Mouse (Mus musculus) lung, embryonic 14.5 days (tissue): ENCODE measurements around the gene Cnmd. TPM values are rescaled to one million over a fixed set of nuclear protein-coding genes. Genes with fewer than 3 reads are reported as not detected.

Experiments used
- ATAC-seq: fragments of 200-750 bp; cut with Nextera tagmentation; 2 replicates; pipeline ENCODE4 v1.8.0; 2017; ENCODE audit warnings: mild to moderate bottlenecking, moderate TSS enrichment, moderate library complexity; ENCODE audit not compliant: insufficient read depth
- DNase-seq: peaks from one replicate; pipeline ENCODE4 v3.0.0-alpha.2; 2015
- H3K27ac ChIP-seq: fragments of 300-500 bp; sonication (generic); 2 replicates; pipeline ENCODE4 v1.5.1; 2014; ENCODE audit warnings: low read depth, mild to moderate bottlenecking, moderate library complexity
- H3K27me3 ChIP-seq: fragments of 300-500 bp; sonication (generic); 2 replicates; pipeline ENCODE4 v1.6.1; 2014; ENCODE audit warnings: low read length, control low read depth; ENCODE audit not compliant: insufficient read depth
- H3K36me3 ChIP-seq: fragments of 300-500 bp; sonication (generic); 2 replicates; pipeline ENCODE4 v1.6.1; 2014; ENCODE audit warnings: control low read depth; ENCODE audit not compliant: insufficient read depth
- H3K4me1 ChIP-seq: fragments of 300-500 bp; sonication (generic); 2 replicates; pipeline ENCODE4 v1.6.1; 2014; ENCODE audit warnings: antibody characterized with exemption, control low read depth; ENCODE audit not compliant: insufficient read depth
- H3K4me2 ChIP-seq: fragments of 300-500 bp; sonication (generic); 2 replicates; pipeline ENCODE4 v1.6.1; 2014; ENCODE audit warnings: mild to moderate bottlenecking
- H3K4me3 ChIP-seq: fragments of 300-500 bp; sonication (generic); 2 replicates; pipeline ENCODE4 v1.5.1; 2014; ENCODE audit warnings: low read depth, low read length
- H3K9ac ChIP-seq: fragments of 300-500 bp; sonication (generic); 2 replicates; pipeline ENCODE4 v1.6.1; 2014
- H3K9me3 ChIP-seq: fragments of 300-500 bp; sonication (generic); 2 replicates; pipeline ENCODE4 v1.6.1; 2016; ENCODE audit warnings: low read depth, low read length, control low read depth
- CTCF ChIP-seq: IDR thresholded peaks from 2 replicates; pipeline ENCODE4 v1.5.1; 2016; ENCODE audit warnings: antibody characterized with exemption, low read depth
- WGBS: fragments of 180-500 bp; shearing (Covaris S2); extraction: QIAGEN DNeasy Blood & Tissue Kit; methylation state at CpG from one replicate; pipeline ENCODE4 v1.1.7; 2014; 5-methylcytosine and 5-hydroxymethylcytosine counted together
- polyA plus RNA-seq: library from polyadenylated mRNA; unstranded; fragments of >200 nt; fragmentation: Nextera tagmentation; extraction: Ambion mirVana; gene quantifications from 2 replicates; pipeline ENCODE4 v1.2.1, GENCODE M21; 2014

Cnmd gene
- polyA plus RNA-seq, 1 experiment from 2014 or later: 13.4 TPM

DNA sequence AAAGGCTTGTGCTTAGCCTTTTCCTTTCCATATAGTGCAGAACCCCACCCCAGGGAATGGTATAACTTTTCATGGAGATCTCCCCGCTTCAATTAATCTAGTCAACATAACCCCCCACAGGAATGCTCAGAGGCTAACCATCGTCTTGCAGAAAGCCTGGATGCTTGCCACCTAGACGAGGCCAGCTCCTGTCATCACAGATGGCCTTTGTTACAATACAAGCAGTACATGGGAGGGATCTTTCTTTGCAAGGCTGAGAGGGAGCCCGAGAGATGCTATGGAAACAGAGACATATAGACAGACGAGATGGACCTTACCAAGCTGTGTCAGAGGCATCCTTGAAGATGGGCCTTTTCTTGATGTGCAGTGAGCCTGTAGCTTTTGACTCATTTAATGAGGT, 18.7 kb upstream of the Cnmd start:
- ATAC-seq: peak; percentile 38; the same call in 1 of the 2 replicates
- 44% methylated on average over 5 of the region's 5 CpGs for WGBS
- H3K4me2 ChIP-seq: no peak overlapping the region
- no peak overlapping the region for H3K27ac ChIP-seq
- H3K9me3 ChIP-seq: no peaks in the 10 kb centered on the region
- H3K4me1 ChIP-seq: no peaks in the 10 kb centered on the region
- DNase-seq: peak; percentile 51
- no peaks in the 10 kb centered on the region for H3K36me3 ChIP-seq
- no peak for TF ChIP-seq CTCF
- no peak overlapping the region for H3K4me3 ChIP-seq
- H3K9ac ChIP-seq: no peak overlapping the region
- H3K27me3 ChIP-seq: no peaks in the 10 kb centered on the region

DNA sequence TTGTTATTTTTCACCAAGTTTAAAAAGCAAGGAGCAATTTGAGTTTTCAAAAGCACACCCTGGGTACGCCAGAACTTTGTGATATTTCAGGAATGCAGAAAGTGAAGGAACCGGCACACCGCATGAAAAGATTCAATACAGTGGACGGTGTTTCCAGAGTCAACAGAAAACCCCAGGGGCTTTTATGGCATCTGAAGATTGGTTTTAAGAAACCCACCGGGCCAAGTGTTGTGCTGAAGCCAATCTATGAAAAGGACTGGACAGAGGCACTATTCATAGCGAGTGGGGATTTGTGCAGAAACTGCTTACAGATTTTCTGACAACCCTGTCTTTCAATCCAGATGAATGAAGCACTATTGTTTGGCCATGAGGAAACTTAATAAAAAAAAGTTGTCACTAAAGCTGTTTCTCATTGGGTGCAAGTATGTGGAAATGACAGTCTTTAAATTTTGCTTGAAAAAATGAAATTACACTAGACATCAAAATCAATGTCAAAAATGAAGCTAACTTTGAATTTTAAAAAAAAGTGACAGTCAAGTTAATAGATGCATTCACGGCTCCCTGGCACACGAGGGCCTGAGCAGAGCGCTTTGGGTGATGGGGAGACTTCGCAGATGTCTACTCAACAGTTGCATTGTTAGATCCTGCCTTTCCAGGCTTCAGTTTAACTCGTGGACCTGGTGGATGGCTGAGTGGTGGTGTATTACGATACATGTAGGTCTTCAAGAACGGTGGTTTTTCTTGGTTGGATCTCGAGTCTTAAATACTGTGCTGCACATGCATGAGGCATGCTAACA, 16.1 kb upstream of the Cnmd start:
- no peak for TF ChIP-seq CTCF
- H3K27ac ChIP-seq: no peak overlapping the region; the same call in 1 of the 2 replicates
- no peak for ATAC-seq
- H3K4me2 ChIP-seq: peak overlapping the region; percentile 15; the same call in 1 of the 2 replicates
- DNase-seq: peak; percentile 22
- H3K9me3 ChIP-seq: no peaks in the 10 kb centered on the region
- H3K4me3 ChIP-seq: no peak overlapping the region
- H3K27me3 ChIP-seq: no peaks in the 10 kb centered on the region
- WGBS: 54% methylated on average over 14 of the region's 14 CpGs
- H3K36me3 ChIP-seq: no peaks in the 10 kb centered on the region
- no peak overlapping the region for H3K9ac ChIP-seq
- H3K4me1 ChIP-seq: no peaks in the 10 kb centered on the region

DNA sequence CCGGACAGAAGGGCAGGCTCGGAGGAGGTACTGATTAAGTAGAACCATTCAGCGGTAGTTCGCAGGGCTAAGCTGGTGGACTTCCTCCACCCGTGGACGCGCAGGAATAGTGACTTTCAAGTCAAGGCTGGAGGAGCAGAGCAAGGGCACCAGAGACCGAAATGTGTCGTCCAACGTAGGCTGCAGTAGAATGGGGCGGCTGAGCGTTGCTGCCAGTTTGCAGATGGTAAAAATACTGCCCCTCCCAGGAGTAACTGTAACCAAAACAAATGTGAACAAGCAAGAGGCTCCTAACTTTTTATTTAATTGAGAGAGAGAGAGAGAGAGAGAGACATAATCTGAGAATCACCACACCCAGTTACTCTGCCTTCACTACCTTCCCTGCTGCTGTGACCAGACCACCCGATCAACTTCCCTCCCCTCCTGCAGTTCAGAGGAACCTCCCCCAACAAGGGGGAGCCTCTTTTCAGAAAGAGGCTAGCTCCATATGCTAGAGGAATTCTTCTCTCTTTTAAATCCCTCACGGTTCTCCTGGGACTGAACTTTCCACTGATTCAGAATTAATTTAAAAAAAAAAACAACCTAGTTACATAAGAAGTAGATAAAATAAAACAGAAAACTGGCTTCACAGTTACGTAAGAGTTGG, 15.3 kb upstream of the Cnmd start:
- H3K27ac ChIP-seq: no peak overlapping the region; the same call in 1 of the 2 replicates
- no peak for ATAC-seq
- H3K4me2 ChIP-seq: peak overlapping the region; percentile 34

DNA sequence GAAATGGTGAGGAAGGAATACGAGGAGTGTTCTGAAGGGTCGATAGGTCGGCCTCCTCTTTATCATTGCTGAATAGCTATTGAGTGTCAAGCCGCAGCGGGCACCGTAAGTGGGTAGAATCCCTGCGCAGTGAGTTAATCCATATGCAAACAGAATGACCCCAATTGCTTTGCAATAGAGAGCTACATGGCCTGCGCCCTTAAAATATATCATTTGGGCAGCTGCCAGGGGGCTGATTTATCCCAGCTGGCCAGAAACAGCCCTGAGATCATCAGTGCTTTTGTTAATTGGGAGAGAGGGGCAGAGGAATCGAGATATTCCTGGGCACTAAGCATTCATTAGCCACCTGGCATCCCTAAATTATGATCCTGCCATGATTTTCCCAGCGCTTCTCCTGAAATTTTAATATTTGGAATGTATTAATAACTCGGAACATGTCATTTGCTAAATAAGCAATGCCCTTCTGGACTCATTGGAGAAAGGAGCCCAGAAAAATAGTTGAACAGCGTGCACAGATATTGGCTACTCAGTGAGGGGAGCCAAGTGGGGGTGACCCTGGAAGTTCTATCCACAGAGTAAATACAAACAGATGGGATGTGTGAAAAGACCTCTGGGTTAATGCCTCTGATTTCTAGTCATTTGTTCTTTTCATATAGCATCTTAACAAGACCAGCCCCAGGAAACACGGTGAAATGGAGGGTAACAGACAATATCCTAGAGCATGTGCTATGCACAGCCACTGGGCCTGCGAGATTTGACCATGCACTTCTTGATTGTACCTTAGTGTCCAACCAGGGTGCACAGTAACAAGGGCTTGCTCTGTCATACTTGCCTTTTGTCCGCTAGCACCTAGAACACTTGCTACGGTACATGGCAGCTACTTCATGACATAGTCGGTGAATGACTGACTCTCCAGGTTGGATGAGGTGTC, 11.4 kb upstream of the Cnmd start:
- ATAC-seq (peak; percentile 48; the same call in 1 of the 2 replicates), DNase-seq (peak; percentile 62)
- Histone ChIP-seq H3K9me3 (no peaks in the 10 kb centered on the region), H3K9ac (no peak overlapping the region), H3K4me2 (no peak overlapping the region), H3K4me1 (no peaks in the 10 kb centered on the region), H3K27me3 (no peaks in the 10 kb centered on the region), H3K36me3 (no peaks in the 10 kb centered on the region), H3K27ac (no peak overlapping the region), H3K4me3 (no peak overlapping the region)
- WGBS: 57% methylated on average over 17 of the region's 17 CpGs
- TF ChIP-seq CTCF: no peak

More for the DNA sequence above, 15.3 kb upstream of the Cnmd start:
- WGBS: 49% methylated on average over 15 of the region's 15 CpGs
- TF ChIP-seq CTCF: no peak
- H3K9ac ChIP-seq: no peak overlapping the region
- no peaks in the 10 kb centered on the region for H3K9me3 ChIP-seq
- H3K4me3 ChIP-seq: no peak overlapping the region
- H3K4me1 ChIP-seq: no peaks in the 10 kb centered on the region
- no peaks in the 10 kb centered on the region for H3K27me3 ChIP-seq
- no peaks in the 10 kb centered on the region for H3K36me3 ChIP-seq
- no peak for DNase-seq

DNA sequence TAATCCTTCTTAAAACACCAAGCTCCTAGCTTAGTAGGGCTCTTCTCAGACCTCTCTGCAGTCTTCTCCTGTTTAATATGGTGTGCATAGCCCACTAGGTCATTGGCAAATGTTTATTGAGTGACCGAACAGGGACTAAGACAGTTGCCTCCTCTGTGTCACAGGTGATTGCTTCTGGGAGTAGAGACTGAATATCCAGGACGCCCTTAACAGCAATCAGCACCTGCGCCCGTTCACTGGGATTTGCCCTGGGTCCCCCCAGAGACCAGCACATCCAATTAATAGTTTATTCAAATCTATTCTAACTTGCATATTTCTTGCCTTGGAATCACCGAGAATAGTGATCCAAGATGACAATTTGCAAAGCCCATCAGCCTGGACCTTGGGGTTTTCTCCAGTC, 10.6 kb upstream of the Cnmd start:
- no peak overlapping the region for H3K4me2 ChIP-seq
- no peaks in the 10 kb centered on the region for H3K4me1 ChIP-seq
- ATAC-seq (no peak), DNase-seq (no peak)
- no peak overlapping the region for H3K27ac ChIP-seq
- WGBS: 85% methylated on average over 5 of the region's 5 CpGs
- no peaks in the 10 kb centered on the region for H3K36me3 ChIP-seq
- no peak overlapping the region for H3K9ac ChIP-seq
- no peaks in the 10 kb centered on the region for H3K27me3 ChIP-seq
- no peak for TF ChIP-seq CTCF
- no peak overlapping the region for H3K4me3 ChIP-seq
- H3K9me3 ChIP-seq: no peaks in the 10 kb centered on the region

DNA sequence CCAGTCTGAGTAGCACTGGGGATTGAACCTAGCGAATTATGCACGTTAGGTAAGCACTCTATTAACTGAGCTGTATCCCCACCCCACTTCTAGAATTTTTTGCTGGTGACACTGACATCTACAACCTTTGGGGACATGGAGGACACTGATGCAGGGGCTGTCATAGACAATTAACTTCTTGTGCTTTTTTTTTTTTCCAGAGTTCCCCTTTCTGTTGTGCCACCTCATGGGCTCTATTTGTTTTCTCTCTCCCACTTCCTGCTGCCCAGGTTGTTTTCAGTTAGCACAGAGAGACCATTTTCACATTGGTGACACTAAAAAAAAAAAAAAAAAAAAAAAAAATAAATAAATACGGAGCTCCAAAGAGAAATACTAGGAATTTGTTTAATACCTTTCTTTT, 9.0 kb upstream of the Cnmd start:
- Histone ChIP-seq H3K9ac (no peak overlapping the region), H3K4me2 (no peak overlapping the region), H3K4me3 (no peak overlapping the region), H3K27me3 (no peaks in the 10 kb centered on the region), H3K4me1 (no peaks in the 10 kb centered on the region), H3K36me3 (no peaks in the 10 kb centered on the region), H3K27ac (no peak overlapping the region), H3K9me3 (no peaks in the 10 kb centered on the region)
- WGBS: 83% methylated on average over 3 of the region's 3 CpGs
- DNase-seq (no peak), ATAC-seq (no peak)
- TF ChIP-seq CTCF: no peak
